Mouse (Mus musculus) spleen, postnatal 14 days (tissue): ENCODE data around the gene Gprin2.

ENCODE experiments used
- DNase-seq, 2 experiments: peaks; one replicate each; pipeline ENCODE4 v3.0.0; 2021 to 2022; ENCODE audit warnings: low spot score in 2 of 2

Gprin2 gene

GRCm38 (mm10) chr14:34207996-34208395, 6.5 kb upstream of the Gprin2 start:
- DNase-seq: no peak

GRCm38 (mm10) chr14:34200738-34201230, 669 bp downstream of the Gprin2 start:
- DNase-seq: no peak

DNA sequence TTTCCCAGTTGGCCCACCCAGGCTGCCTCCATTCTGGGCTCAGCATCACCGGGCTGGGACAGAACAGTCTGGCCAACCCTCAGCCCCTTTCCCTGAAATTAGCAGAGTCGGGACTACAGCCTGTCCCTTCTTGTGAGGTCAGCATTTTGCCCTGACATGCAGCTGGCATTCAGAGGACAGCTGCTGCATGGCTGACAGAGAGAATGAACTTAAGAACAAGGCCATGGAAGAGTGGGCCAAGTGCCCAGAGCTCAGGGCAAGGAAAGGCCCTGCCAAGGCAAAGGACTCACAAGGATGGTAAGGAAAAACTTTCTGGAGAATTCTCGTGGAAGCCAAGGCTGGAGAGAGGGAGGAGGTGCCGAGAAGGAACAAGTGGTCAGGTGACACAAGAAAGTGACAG, 4.7 kb downstream of the Gprin2 start:
- no peak for DNase-seq

GRCm38 (mm10) chr14:34195466-34195865, 6.0 kb downstream of the Gprin2 start:
- DNase-seq: no peak

DNA sequence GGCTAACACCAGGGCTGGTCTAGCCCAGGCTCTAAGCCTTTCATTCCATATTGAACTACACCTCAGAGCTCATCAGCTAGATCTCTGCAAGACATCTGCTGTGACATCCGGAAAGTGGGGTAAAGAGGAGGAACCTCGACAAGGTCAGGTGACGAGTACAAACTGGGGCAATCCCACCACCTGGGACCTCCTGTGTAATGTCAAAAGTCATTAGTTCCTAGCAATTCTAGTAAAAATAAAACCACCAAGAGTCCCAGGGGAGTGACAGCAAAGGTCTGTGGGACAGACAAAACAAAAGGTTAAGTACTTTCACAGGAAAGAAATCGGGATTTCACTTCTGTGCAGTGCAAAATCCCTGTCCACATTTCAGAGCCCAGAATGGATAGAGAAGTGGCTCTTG, 7.6 kb downstream of the Gprin2 start:
- DNase-seq: no peak

GRCm38 (mm10) chr14:34190361-34190760, 11.1 kb downstream of the Gprin2 start:
- no peak for DNase-seq

DNA sequence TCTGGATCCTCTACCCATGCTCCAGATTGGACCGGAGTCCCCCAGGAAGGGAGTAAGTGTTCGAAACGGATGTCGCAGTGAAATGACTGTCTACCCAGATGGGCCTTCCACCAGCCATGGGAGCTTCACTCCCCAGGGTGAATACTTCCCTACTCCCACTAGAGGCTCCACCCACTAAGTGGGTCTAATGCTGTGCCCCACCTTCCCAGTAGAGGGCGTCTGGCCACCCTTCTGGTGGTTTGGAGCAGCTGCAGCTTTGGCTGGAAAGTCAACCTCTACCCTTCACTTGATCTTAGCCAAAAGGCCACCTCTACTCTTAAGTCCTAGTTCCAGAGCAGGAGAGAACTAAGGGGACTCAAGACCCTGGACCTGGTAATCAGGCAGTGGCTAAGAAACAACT, 12.8 kb downstream of the Gprin2 start:
- peak in 1 of 2 experiments; percentile 14 for DNase-seq

GRCm38 (mm10) chr14:34183101-34183500, 18.4 kb downstream of the Gprin2 start:
- DNase-seq: no peak

DNA sequence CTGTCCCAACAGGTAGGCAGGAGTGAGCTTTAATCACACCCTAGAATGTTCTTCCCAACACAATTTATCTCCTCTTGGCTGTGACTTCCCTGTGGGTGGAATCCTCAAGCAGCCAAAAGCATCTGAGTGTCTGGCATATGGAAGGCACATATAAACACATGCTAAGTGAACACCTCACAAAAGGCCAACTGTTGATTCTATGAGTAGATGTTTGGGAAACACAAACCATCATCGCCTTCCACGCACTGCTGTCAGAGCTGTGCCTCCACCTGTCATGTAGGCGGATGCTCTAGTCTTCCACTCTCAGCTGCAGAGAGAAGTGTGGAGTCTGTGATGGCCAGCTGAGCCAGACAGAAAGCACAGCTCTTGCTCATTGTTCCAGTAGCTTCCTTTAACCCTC, 22.1 kb downstream of the Gprin2 start:
- DNase-seq: no peak

DNA sequence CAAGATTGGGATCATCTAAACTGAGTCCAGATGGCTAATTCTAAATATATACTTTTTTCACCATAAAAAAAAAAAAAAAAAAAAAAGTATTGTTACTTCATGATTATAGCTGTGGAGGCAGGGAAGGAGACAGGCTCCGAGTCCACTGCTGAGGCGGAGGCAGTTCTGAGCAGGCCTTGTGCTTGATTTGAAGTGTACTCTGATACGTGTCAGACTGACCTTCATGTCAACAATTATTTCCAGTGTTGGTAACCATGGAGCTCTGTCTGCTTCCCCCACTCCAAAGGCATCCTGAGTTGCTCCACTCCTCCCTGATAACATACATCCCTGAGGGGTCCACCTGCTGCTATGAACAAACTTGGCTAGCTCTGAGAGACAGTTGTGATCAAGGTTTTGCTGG, 30.3 kb downstream of the Gprin2 start:
- no peak for DNase-seq

DNA sequence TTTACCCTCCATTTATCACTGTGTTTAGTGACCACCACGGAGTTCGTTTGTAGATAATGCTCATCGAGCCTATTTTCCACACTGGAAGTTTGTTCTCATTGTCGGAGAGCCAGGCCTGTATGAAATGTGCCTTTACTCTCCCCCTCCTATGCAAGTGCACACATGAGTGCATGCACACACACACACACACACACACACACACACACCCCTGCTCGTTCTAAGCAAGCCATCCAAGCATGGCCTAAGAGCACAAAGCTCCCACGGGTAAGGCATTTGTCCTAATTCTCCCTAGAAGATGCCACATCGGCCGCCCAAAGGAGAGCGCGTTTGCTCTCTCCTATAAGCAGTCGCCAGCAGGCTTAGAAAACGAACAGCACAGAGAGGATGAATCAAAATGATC, 45.7 kb downstream of the Gprin2 start:
- DNase-seq: no peak

- DNase-seq: peak in 1 of 2 experiments; percentile 5
These were observed 46.7 kb downstream of the Gprin2 start for GRCm38 (mm10) chr14:34154601-34155337.

GRCm38 (mm10) chr14:34152342-34152741, 49.1 kb downstream of the Gprin2 start, which contains the start of gene Npy4r:
Npy4r (minus strand) TSS chr14:34152489.
- no peak for DNase-seq

GRCm38 (mm10) chr14:34142915-34143314, 58.5 kb downstream of the Gprin2 start:
- DNase-seq: no peak

DNA sequence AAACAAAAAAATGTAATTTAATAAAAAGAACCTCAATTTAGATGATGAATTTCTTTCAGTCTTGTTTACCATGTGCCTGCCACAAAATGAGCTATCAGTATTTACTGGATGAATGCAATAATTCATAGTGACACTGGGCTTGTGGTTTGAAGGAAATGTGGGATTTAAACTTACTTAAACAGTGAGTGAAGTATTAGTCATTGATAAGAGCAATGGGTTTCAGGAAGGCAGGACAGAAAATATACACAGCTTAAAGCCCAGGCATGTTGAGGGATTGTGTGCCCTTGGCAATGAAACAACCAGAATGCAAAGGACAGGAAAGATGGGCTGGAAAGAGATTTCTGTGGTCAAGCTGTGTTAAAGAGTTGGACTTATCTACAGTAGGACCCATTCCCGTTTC, 59.1 kb downstream of the Gprin2 start:
- no peak for DNase-seq

DNA sequence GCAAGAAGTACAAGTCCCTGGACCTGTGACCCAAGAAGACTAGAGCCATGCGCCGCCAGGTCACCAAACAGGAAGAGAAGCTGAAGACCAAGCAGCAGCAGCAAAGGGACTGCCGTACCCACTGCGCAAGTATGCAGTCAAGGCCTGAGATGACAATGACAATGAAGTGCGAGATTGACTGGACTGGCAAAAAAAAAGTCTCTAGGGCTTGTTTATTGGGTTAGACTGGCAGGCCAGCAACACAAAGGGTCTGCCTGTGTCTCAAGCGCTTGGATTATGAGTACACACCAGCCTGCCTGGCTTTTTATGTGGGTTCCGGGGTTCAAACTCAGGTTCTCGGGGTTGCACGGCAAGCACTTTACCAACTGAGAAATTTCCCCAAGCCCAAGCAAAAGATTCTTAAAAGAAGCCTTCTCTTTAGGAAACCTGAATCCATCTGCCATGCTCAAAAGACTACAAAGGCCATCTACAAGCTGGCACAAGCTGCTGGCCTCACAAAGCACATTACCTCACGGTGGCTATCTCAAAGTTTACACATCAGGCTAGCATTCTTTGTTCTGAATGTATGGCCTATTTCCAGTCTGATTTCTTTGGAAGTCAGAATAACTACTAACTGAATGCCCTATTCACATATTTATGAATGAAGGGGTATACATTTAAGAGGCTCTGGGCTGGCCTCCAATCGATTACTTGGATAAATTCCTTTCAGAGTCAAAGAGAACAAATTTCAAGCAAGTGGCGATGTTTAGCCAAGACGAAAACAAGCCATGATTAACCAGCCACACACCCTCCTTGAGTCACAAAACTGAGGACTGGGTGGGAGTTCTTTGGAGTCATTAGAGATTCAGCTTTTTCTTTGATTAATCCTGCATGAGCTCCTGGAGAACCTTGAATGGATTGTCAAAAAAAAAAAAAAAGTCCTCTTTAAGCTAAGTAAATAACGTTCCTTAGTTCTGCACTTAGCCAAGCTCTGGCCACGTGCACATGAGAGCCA, 61.5 kb downstream of the Gprin2 start:
- no peak for DNase-seq
